In genomic region chr7:28544051-28544601, GRCm38 (mm10) we compare ENCODE assay signal across 10 mouse cellular contexts. TPM values are rescaled to one million over a fixed set of nuclear protein-coding genes. Genes with fewer than 3 reads are reported as not detected.
A peak's percentile ranks its signal among the peaks of the same experiment; 100 is the strongest.
DNase-seq lines count a peak whose midpoint lies in the region; ATAC-seq and TF ChIP-seq lines count a peak whose summit lies in the region.
"Had no signal": no experiment of that assay in that cellular context is flagged by ENCODE, and none has a peak within 500 bp of the region (broad histone marks: within the 10 kb centered on the region; RNA-seq: fewer than 3 reads in every experiment).

No protein-coding gene starts in this region.

- peak overlapping the region; percentile 27; the same call in 1 of the 2 replicates for H3K27ac ChIP-seq in liver, adult 2 months (replicated peaks; ENCODE audit: insufficient read depth, low read depth, low read length)
- no peak overlapping the region for H3K27ac ChIP-seq in hindbrain, embryonic 13.5 days
- H3K27ac ChIP-seq in limb, embryonic 11.5 days (replicated peaks; ENCODE audit: low read depth, low read length) = no peak overlapping the region

- H3K4me3 ChIP-seq in liver, adult 2 months (ENCODE audit: insufficient read depth, low read depth, low read length) = peak overlapping the region; percentile 33; the same call in 1 of the 2 replicates
- H3K4me3 ChIP-seq in hindbrain, embryonic 13.5 days = peak overlapping the region; percentile 19
- peak overlapping the region; percentile 19 for H3K4me3 ChIP-seq in limb, embryonic 11.5 days (ENCODE audit: low read depth, low read length)

- peak overlapping the region; percentile 42 for H3K4me2 ChIP-seq in hindbrain, embryonic 13.5 days
- peak overlapping the region; percentile 42 for H3K4me2 ChIP-seq in limb, embryonic 11.5 days (ENCODE audit: low read depth, severe bottlenecking)

- no peaks in the 10 kb centered on the region; the same call in 1 of the 2 replicates for H3K27me3 ChIP-seq in liver, adult 2 months (ENCODE audit: control insufficient read depth, insufficient read depth, low read length)
- H3K27me3 ChIP-seq in hindbrain, embryonic 13.5 days = peaks cover 55% of the 10 kb centered on the region
- H3K27me3 ChIP-seq in limb, embryonic 11.5 days (ENCODE audit: control insufficient read depth, insufficient read depth, low read length) = peaks cover 39% of the 10 kb centered on the region

- TF ChIP-seq POLR2A in liver, adult 2 months (IDR thresholded peaks at IDR 0.05; ENCODE audit: extremely low read depth, insufficient read depth, low read length) = no peak

- ATAC-seq in hindbrain, embryonic 13.5 days (ENCODE audit: low FRiP score) = no peak; the same call in 1 of the 2 replicates
- ATAC-seq in limb, embryonic 11.5 days (ENCODE audit: insufficient number of reproducible peaks, low FRiP score, low TSS enrichment, low read depth) = no peak

- 2% methylated on average over 27 of the region's 27 CpGs for WGBS in liver, adult 2 months
- 3% methylated on average over 25 of the region's 27 CpGs for WGBS in hindbrain, embryonic 13.5 days
- WGBS in limb, embryonic 11.5 days = 5% methylated on average over 24 of the region's 27 CpGs

- H3K9me3 ChIP-seq in hindbrain, embryonic 13.5 days = no peaks in the 10 kb centered on the region
- H3K9me3 ChIP-seq in limb, embryonic 11.5 days (ENCODE audit: control insufficient read depth, low read length) = no peaks in the 10 kb centered on the region

- DNase-seq in liver, adult 2 months (ENCODE audit: extremely low read depth, low read depth, low spot score) = peak; percentile 80
- no peak for DNase-seq in liver
- DNase-seq in limb, embryonic 11.5 days (ENCODE audit: low spot score) = peak; percentile 47
- peak; percentile 23 for DNase-seq in retina, postnatal 1 day
- DNase-seq in spleen, adult 18-20 months = no peak
- DNase-seq in left cerebral cortex, postnatal 4 days = no peak
- DNase-seq in cerebellum, adult 11-12 months = no peak

- intact Hi-C loops in left cerebral cortex, postnatal 4 days (cut with DNase I) = loop anchor here (10.0 kb wide), 1 partner anchor 61 kb away; no protein-coding TSS in a partner anchor

- H3K9ac ChIP-seq in liver, adult 2 months (ENCODE audit: low read depth, low read length) = peak overlapping the region; percentile 26; the same call in 1 of the 2 replicates
- peak overlapping the region; percentile 35; the same call in 1 of the 2 replicates for H3K9ac ChIP-seq in hindbrain, embryonic 13.5 days
- H3K9ac ChIP-seq in limb, embryonic 11.5 days (ENCODE audit: low read length) = no peak overlapping the region

- H3K4me1 ChIP-seq in liver, adult 2 months (ENCODE audit: control insufficient read depth, insufficient read depth, low read length) = peaks cover 2% of the 10 kb centered on the region; the same call in 1 of the 2 replicates
- peaks cover 28% of the 10 kb centered on the region for H3K4me1 ChIP-seq in hindbrain, embryonic 13.5 days (replicated peaks)
- H3K4me1 ChIP-seq in limb, embryonic 11.5 days (ENCODE audit: control insufficient read depth, insufficient read depth, low read length) = peaks cover 4% of the 10 kb centered on the region; the same call in 1 of the 2 replicates

- TF ChIP-seq CTCF in liver, adult 2 months (IDR thresholded peaks at IDR 0.05; ENCODE audit: low read depth, low read length) = no peak

- no peaks in the 10 kb centered on the region for H3K36me3 ChIP-seq in liver, adult 2 months (ENCODE audit: control insufficient read depth, insufficient read depth, low read length)
- H3K36me3 ChIP-seq in hindbrain, embryonic 13.5 days = no peaks in the 10 kb centered on the region
- no peaks in the 10 kb centered on the region for H3K36me3 ChIP-seq in limb, embryonic 11.5 days (ENCODE audit: control insufficient read depth, insufficient read depth, low read length)

- H3K79me2 ChIP-seq in liver, adult 2 months (ENCODE audit: control insufficient read depth, insufficient read depth, low read length) = no peaks in the 10 kb centered on the region

RNA-seq across cellular contexts. Expression of gene Nccrp1, which starts 2.9 kb away (rescaled TPM):
- not detected in 2 replicates for total RNA-seq in liver, adult 2 months (2014; rRNA removed)
- polyA plus RNA-seq in liver, adult 2 months (2012; rRNA removed) = 0.05 TPM in 1 of 2 replicates, not detected in the other
- 0.13 TPM in 1 of 2 replicates, not detected in the other for polyA plus RNA-seq in hindbrain, embryonic 13.5 days (2015; fragmentation: Nextera tagmentation; extraction: Ambion mirVana)
- polyA plus RNA-seq in limb, embryonic 11.5 days (2014; fragmentation: Nextera tagmentation; extraction: Ambion mirVana) = not detected in 2 replicates
- total RNA-seq in left cerebral cortex, postnatal 4 days (2021) = not detected
- total RNA-seq: MEL had no signal

RNA-seq across cellular contexts. Expression of gene Sycn, which starts 3.4 kb away (rescaled TPM):
- 8.7 and 16.4 TPM in 2 replicates for total RNA-seq in liver, adult 2 months (2014; rRNA removed)
- 1.4 and 1.6 TPM in 2 replicates for polyA plus RNA-seq in liver, adult 2 months (2012; rRNA removed)
- polyA plus RNA-seq in hindbrain, embryonic 13.5 days (2015; fragmentation: Nextera tagmentation; extraction: Ambion mirVana) = not detected in 2 replicates
- not detected in 2 replicates for polyA plus RNA-seq in limb, embryonic 11.5 days (2014; fragmentation: Nextera tagmentation; extraction: Ambion mirVana)
- total RNA-seq in left cerebral cortex, postnatal 4 days (2021) = not detected
- total RNA-seq: MEL had no signal

RNA-seq across cellular contexts. Expression of gene Ifnl3, which starts 21.5 kb away (rescaled TPM):
- total RNA-seq in liver, adult 2 months (2014; rRNA removed) = not detected in 2 replicates
- not detected in 2 replicates for polyA plus RNA-seq in liver, adult 2 months (2012; rRNA removed)
- not detected in 2 replicates for polyA plus RNA-seq in hindbrain, embryonic 13.5 days (2015; fragmentation: Nextera tagmentation; extraction: Ambion mirVana)
- polyA plus RNA-seq in limb, embryonic 11.5 days (2014; fragmentation: Nextera tagmentation; extraction: Ambion mirVana) = not detected in 2 replicates
- not detected for total RNA-seq in left cerebral cortex, postnatal 4 days (2021)
- total RNA-seq: MEL had no signal
- polyA plus RNA-seq: spleen, adult 2 months had no signal

RNA-seq across cellular contexts. Expression of gene Ifnl2, which starts 33.9 kb away (rescaled TPM):
- total RNA-seq in liver, adult 2 months (2014; rRNA removed) = not detected in 2 replicates
- not detected in 2 replicates for polyA plus RNA-seq in liver, adult 2 months (2012; rRNA removed)
- not detected in 2 replicates for polyA plus RNA-seq in hindbrain, embryonic 13.5 days (2015; fragmentation: Nextera tagmentation; extraction: Ambion mirVana)
- not detected in 2 replicates for polyA plus RNA-seq in limb, embryonic 11.5 days (2014; fragmentation: Nextera tagmentation; extraction: Ambion mirVana)
- total RNA-seq in left cerebral cortex, postnatal 4 days (2021) = not detected
- total RNA-seq: MEL had no signal
- polyA plus RNA-seq: spleen, adult 2 months had no signal

RNA-seq across cellular contexts. Expression of gene Samd4b, which starts 53.8 kb away (rescaled TPM):
- 4.1 and 6.9 TPM in 2 replicates for total RNA-seq in liver, adult 2 months (2014; rRNA removed)
- 25.7 and 27.0 TPM in 2 replicates for polyA plus RNA-seq in liver, adult 2 months (2012; rRNA removed)
- polyA plus RNA-seq in hindbrain, embryonic 13.5 days (2015; fragmentation: Nextera tagmentation; extraction: Ambion mirVana) = 20.7 and 21.6 TPM in 2 replicates
- 37.5 and 37.6 TPM in 2 replicates for polyA plus RNA-seq in limb, embryonic 11.5 days (2014; fragmentation: Nextera tagmentation; extraction: Ambion mirVana)
- total RNA-seq in left cerebral cortex, postnatal 4 days (2021) = 10 to 100 TPM; 67.9 to 70.0 TPM

Comparison
In these comparisons a context has a peak if more than half of its experiments do, and no peak if none do; other contexts are left out.
1. DNase-seq: peak in liver, adult 2 months (single experiment), limb, embryonic 11.5 days (single experiment) and retina, postnatal 1 day (single experiment); none in liver (single experiment), spleen, adult 18-20 months (0 of 2), left cerebral cortex, postnatal 4 days (single experiment) and cerebellum, adult 11-12 months (single experiment).
2. Peak in every context shown above with its lines, with median percentiles within 50 percentile points of each other: H3K4me3 ChIP-seq.